Mouse (Mus musculus) spleen, postnatal 10 days (tissue): Measurements from ENCODE around the gene Inpp4a.

Experiments used
- DNase-seq, 2 experiments: peaks; one replicate each; pipeline ENCODE4 v3.0.0; 2021 to 2022; ENCODE audit warnings: low spot score in 2 of 2

Inpp4a gene

GRCm38 (mm10) chr1:37409647-37410046 is 110.0 kb downstream of the Inpp4a start:
- DNase-seq = no peak

- no peak for DNase-seq
Observed at GRCm38 (mm10) chr1:37415394-37415793, 115.7 kb downstream of the Inpp4a start.

- peak; percentile 67 to 80 for DNase-seq
Observed at GRCm38 (mm10) chr1:37419420-37419819, 119.8 kb downstream of the Inpp4a start.

GRCm38 (mm10) chr1:37427144-37427875 is 127.6 kb downstream of the Inpp4a start:
- DNase-seq = no peak

- no peak for DNase-seq
Observed at GRCm38 (mm10) chr1:37428911-37429310, 129.2 kb downstream of the Inpp4a start.

GRCm38 (mm10) chr1:37429366-37430296 is 130.0 kb downstream of the Inpp4a start, which contains the start of the genes Coa5 and Unc50:
Gene Coa5 (minus strand): TSS chr1:37430103.
Gene Unc50 (plus strand): TSS chr1:37430139.
- peak; percentile 83 to 93 for DNase-seq

- peak in 1 of 2 experiments; percentile 51 for DNase-seq
Observed at GRCm38 (mm10) chr1:37430297-37430840, 130.7 kb downstream of the Inpp4a start.

GRCm38 (mm10) chr1:37436419-37436818 is 136.8 kb downstream of the Inpp4a start:
- DNase-seq = no peak

- DNase-seq = no peak
Observed at GRCm38 (mm10) chr1:37442848-37443835, 143.5 kb downstream of the Inpp4a start.

GRCm38 (mm10) chr1:37448361-37449095 is 148.9 kb downstream of the Inpp4a start:
- peak; percentile 52 to 83 for DNase-seq

GRCm38 (mm10) chr1:37451270-37451669 is 151.6 kb downstream of the Inpp4a start:
- no peak for DNase-seq

- DNase-seq = no peak
Observed at GRCm38 (mm10) chr1:37457546-37457945, 157.9 kb downstream of the Inpp4a start.
